Mouse (Mus musculus): ENCODE data around the gene Gm29289.
"Not testable (repeated sequence)": the region's sequence is repeated elsewhere in the genome, so short reads cannot be mapped to it uniquely, and the experiment has no call there.

Gene Gm29289

GRCm38 (mm10) chrY:2932282-2932681 is at the start of gene Gm29289:
Gm29289 (plus strand) TSS chrY:2932582.
- not testable (repeated sequence) for DNase-seq

GRCm38 (mm10) chrY:2900689-2901088 is 31.7 kb upstream of the Gm29289 start, which contains the start of gene Gm10352:
Gm10352 (plus strand) TSS chrY:2900989.
- not testable (repeated sequence) for DNase-seq
